Comparison of ENCODE assay signal across 10 mouse cellular contexts in the genomic region with DNA sequence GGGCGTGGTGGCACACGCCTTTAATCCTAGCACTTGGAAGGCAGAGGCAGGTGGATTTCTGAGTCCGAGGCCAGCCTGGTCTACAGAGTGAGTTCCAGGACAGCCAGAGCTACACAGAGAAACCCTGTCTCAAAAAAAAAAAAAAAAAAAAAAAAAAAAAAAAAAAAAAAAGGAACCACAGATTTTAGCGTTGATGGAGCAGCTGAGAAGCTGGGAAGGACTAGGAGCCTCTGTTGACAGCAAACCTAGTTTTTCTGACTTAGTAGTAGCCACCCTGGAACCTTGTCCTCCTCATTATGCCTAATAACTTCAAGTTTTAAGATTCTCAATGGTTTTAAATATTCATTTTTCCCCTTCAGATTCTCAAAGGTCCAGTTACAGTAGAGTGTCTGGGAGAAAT. TPM values are rescaled to one million over a fixed set of nuclear protein-coding genes. Genes with fewer than 3 reads are reported as not detected.
"Had no signal": no experiment of that assay in that cellular context is flagged by ENCODE, and none has a peak within 500 bp of the region (broad histone marks: within the 10 kb centered on the region; RNA-seq: fewer than 3 reads in every experiment).

No protein-coding gene starts in this region.

RNA-seq across cellular contexts. Expression of a gene that starts 54.7 kb away (rescaled TPM):
- polyA plus RNA-seq: heart, embryonic 11.5 days; hindbrain, embryonic 10.5 days; hindbrain, embryonic 12.5 days; hindbrain, embryonic 14.5 days; inflammation-experienced regulatory T-cells, adult 6 months; intestine, embryonic 15.5 days; intestine, postnatal 0 days; kidney, embryonic 14.5 days; limb, embryonic 10.5 days; liver, embryonic 11.5 days had no signal
